Mouse (Mus musculus) lung, postnatal 0 days (tissue): ENCODE results near the gene 1190007I07Rik.

Experiments
- CTCF ChIP-seq: IDR thresholded peaks from 2 replicates; pipeline ENCODE4 v1.5.1; 2016; ENCODE audit warnings: antibody characterized with exemption, mild to moderate bottlenecking
- EP300 ChIP-seq: IDR thresholded peaks from 2 replicates; pipeline ENCODE4 v1.6.1; 2016; ENCODE audit warnings: antibody characterized with exemption, mild to moderate bottlenecking, control low read depth

GRCm38 (mm10) chr10:82630497-82630896 lies 7.5 kb upstream of the 1190007I07Rik start:
- TF ChIP-seq EP300 = no peak
- TF ChIP-seq CTCF = no peak
